9 mouse cellular contexts compared by ENCODE assay signal in genomic region chr13:52025482-52025848, GRCm38 (mm10).
DNase-seq lines count a peak whose midpoint lies in the region; ATAC-seq and TF ChIP-seq lines count a peak whose summit lies in the region.
"Had no signal": no experiment of that assay in that cellular context is flagged by ENCODE, and none has a peak within 500 bp of the region (broad histone marks: within the 10 kb centered on the region; RNA-seq: fewer than 3 reads in every experiment).

No protein-coding gene starts in this region.

- 91% methylated on average over 5 of the region's 5 CpGs for WGBS in kidney, adult 2 months

- no peak overlapping the region for H3K27ac ChIP-seq in kidney, adult 2 months (ENCODE audit: insufficient read depth, low read depth, low read length)

- H3K4me1 ChIP-seq in kidney, adult 2 months (ENCODE audit: control insufficient read depth, insufficient read depth, low read length) = peaks cover 11% of the 10 kb centered on the region; the same call in 1 of the 2 replicates

- peak; percentile 94 for DNase-seq in left cerebral cortex, postnatal 4 days
- no peak for DNase-seq in left cerebral cortex, adult 8-10 months (ENCODE audit: low spot score in 2 of 2)
- DNase-seq in adrenal gland, postnatal 25 days = peak; percentile 62
- peak; percentile 44 to 71 for DNase-seq in gastrocnemius, postnatal 4 days (ENCODE audit: low spot score in 2 of 2)
- DNase-seq in neural tube, embryonic 10.5 days (ENCODE audit: extremely low spot score, low spot score) = peak; percentile 42
- DNase-seq in layer of hippocampus, adult 11-12 months (ENCODE audit: low spot score) = no peak
- DNase-seq in kidney, adult 2 months = no peak

- no peak for ATAC-seq in megakaryocyte-erythroid progenitor cell, adult 5-6 weeks (replicated peaks; ENCODE audit: low FRiP score, low TSS enrichment, poor library complexity, severe bottlenecking)
- ATAC-seq: Patski had no signal

- H3K36me3 ChIP-seq in kidney, adult 2 months (ENCODE audit: control insufficient read depth, insufficient read depth, low read length) = no peaks in the 10 kb centered on the region

- intact Hi-C loops in left cerebral cortex, postnatal 4 days (cut with DNase I) = no loop called here

- TF ChIP-seq CTCF in kidney, adult 2 months (conservative IDR thresholded peaks at IDR 0.05; ENCODE audit: insufficient read depth, insufficient read length, low read depth, low read length) = no peak

- TF ChIP-seq POLR2A in kidney, adult 2 months (IDR thresholded peaks at IDR 0.05; ENCODE audit: low read depth, low read length) = no peak

- no peak overlapping the region for H3K4me3 ChIP-seq in kidney, adult 2 months (ENCODE audit: insufficient read depth, low read depth, low read length)

- H3K27me3 ChIP-seq in kidney, adult 2 months (replicated peaks; ENCODE audit: control insufficient read depth, insufficient read depth, low read length) = no peaks in the 10 kb centered on the region
- H3K27me3 ChIP-seq: Patski had no signal

Comparison
In these comparisons a context has a peak if more than half of its experiments do, and no peak if none do; other contexts are left out.
1. DNase-seq: peak in left cerebral cortex, postnatal 4 days (single experiment), adrenal gland, postnatal 25 days (single experiment), gastrocnemius, postnatal 4 days (2 of 2) and neural tube, embryonic 10.5 days (single experiment); none in left cerebral cortex, adult 8-10 months (0 of 2), layer of hippocampus, adult 11-12 months (single experiment) and kidney, adult 2 months (single experiment).